Mouse (Mus musculus) limb, embryonic 14.5 days (tissue): Measurements from ENCODE around the gene Gm20388. TPM values are rescaled to one million over a fixed set of nuclear protein-coding genes. Genes with fewer than 3 reads are reported as not detected.

Experiments used
- ATAC-seq: fragments of 200-750 bp; cut with Nextera tagmentation; 2 replicates; pipeline ENCODE4 v1.8.0; 2017; ENCODE audit warnings: low read depth, moderate number of reproducible peaks, moderate TSS enrichment; ENCODE audit not compliant: low FRiP score
- DNase-seq: peaks from one replicate; pipeline ENCODE4 v3.0.0-alpha.2; 2015; ENCODE audit warnings: low spot score
- H3K27ac ChIP-seq: fragments of 300-500 bp; sonication (generic); replicated peaks from 2 replicates; pipeline ENCODE4 v1.5.1; 2014; ENCODE audit warnings: low read depth, mild to moderate bottlenecking, low read length, moderate library complexity, mixed read lengths
- H3K27me3 ChIP-seq: fragments of 300-500 bp; sonication (generic); 2 replicates; pipeline ENCODE4 v1.6.1; 2014; ENCODE audit warnings: low read length, mixed read lengths; ENCODE audit not compliant: control insufficient read depth, insufficient read depth
- H3K36me3 ChIP-seq: fragments of 300-500 bp; sonication (generic); 2 replicates; pipeline ENCODE4 v1.6.1; 2014; ENCODE audit warnings: mild to moderate bottlenecking, low read length, moderate library complexity, mixed read lengths; ENCODE audit not compliant: control insufficient read depth, insufficient read depth
- H3K4me1 ChIP-seq: fragments of 300-500 bp; sonication (generic); 2 replicates; pipeline ENCODE4 v1.6.1; 2014; ENCODE audit warnings: antibody characterized with exemption, low read length, mixed read lengths; ENCODE audit not compliant: control insufficient read depth, insufficient read depth
- H3K4me2 ChIP-seq: fragments of 300-500 bp; sonication (generic); replicated peaks from 2 replicates; pipeline ENCODE4 v1.6.1; 2014; ENCODE audit warnings: low read depth, mild to moderate bottlenecking, low read length, moderate library complexity; ENCODE audit not compliant: severe bottlenecking
- H3K4me3 ChIP-seq: fragments of 300-500 bp; sonication (generic); replicated peaks from 2 replicates; pipeline ENCODE4 v1.5.1; 2014; ENCODE audit warnings: low read length
- H3K9ac ChIP-seq: fragments of 300-500 bp; sonication (generic); 2 replicates; pipeline ENCODE4 v1.6.1; 2014; ENCODE audit warnings: mild to moderate bottlenecking, low read depth, low read length, moderate library complexity; ENCODE audit not compliant: severe bottlenecking
- H3K9me3 ChIP-seq: fragments of 300-500 bp; sonication (generic); 2 replicates; pipeline ENCODE4 v1.6.1; 2016; ENCODE audit warnings: low read length; ENCODE audit not compliant: control insufficient read depth
- POLR2A ChIP-seq: fragments of 200-500 bp; IDR thresholded peaks from 2 replicates; pipeline ENCODE4 v1.8.0; 2012; ENCODE audit warnings: inconsistent platforms, mild to moderate bottlenecking, moderate library complexity, borderline replicate concordance; ENCODE audit not compliant: insufficient read depth, insufficient read length; ENCODE audit errors: extremely low read depth
- WGBS: fragments of 180-500 bp; shearing (Covaris S2); extraction: QIAGEN DNeasy Blood & Tissue Kit; methylation state at CpG from one replicate; pipeline ENCODE4 v1.1.7; 2014; 5-methylcytosine and 5-hydroxymethylcytosine counted together
- polyA plus RNA-seq, 2 experiments: library from polyadenylated mRNA; depleted of rRNA in 1 of 2; stranded (reverse) in 1 of 2; unstranded in 1 of 2; fragments of >200 nt; fragmentation: Nextera tagmentation in 1 of 2; extraction: Ambion mirVana in 1 of 2; gene quantifications; 2 replicates each; pipeline versions ENCODE4 v1.2.1 to v1.2.3; 2012 to 2014

Gene Gm20388
- polyA plus RNA-seq, 2 experiments = 1.9 to 49.9 TPM

- Histone ChIP-seq H3K4me3 (no peak overlapping the region), H3K9me3 (no peaks in the 10 kb centered on the region), H3K27ac (no peak overlapping the region), H3K36me3 (no peaks in the 10 kb centered on the region), H3K9ac (no peak overlapping the region), H3K27me3 (no peaks in the 10 kb centered on the region), H3K4me1 (peaks cover 20% of the 10 kb centered on the region), H3K4me2 (no peak overlapping the region)
- no peak for DNase-seq
- 92% methylated on average over 2 of the region's 2 CpGs for WGBS
- no peak for ATAC-seq
- no peak for TF ChIP-seq POLR2A
Observed at GRCm38 (mm10) chr8:123718752-123719151, 3808.1 kb downstream of the Gm20388 start.

GRCm38 (mm10) chr8:123719280-123719679, 3808.6 kb downstream of the Gm20388 start:
- ATAC-seq = no peak

GRCm38 (mm10) chr8:123719811-123720210, 3809.2 kb downstream of the Gm20388 start:
- WGBS = 65% methylated on average over 5 of the region's 5 CpGs
- H3K4me3 ChIP-seq = no peak overlapping the region
- H3K4me2 ChIP-seq = no peak overlapping the region
- ATAC-seq = no peak
- no peaks in the 10 kb centered on the region for H3K36me3 ChIP-seq
- no peaks in the 10 kb centered on the region for H3K27me3 ChIP-seq
- no peak overlapping the region for H3K27ac ChIP-seq
- no peak for DNase-seq
- H3K9me3 ChIP-seq = no peaks in the 10 kb centered on the region
- H3K4me1 ChIP-seq = peaks cover 20% of the 10 kb centered on the region
- no peak for TF ChIP-seq POLR2A
- H3K9ac ChIP-seq = no peak overlapping the region

More at GRCm38 (mm10) chr8:123719280-123719679, 3808.6 kb downstream of the Gm20388 start:
- H3K9ac ChIP-seq = no peak overlapping the region
- WGBS = 84% methylated on average over 6 of the region's 6 CpGs
- no peak overlapping the region for H3K4me2 ChIP-seq
- TF ChIP-seq POLR2A = no peak
- no peak for DNase-seq
- peaks cover 20% of the 10 kb centered on the region for H3K4me1 ChIP-seq
- no peak overlapping the region for H3K4me3 ChIP-seq
- no peaks in the 10 kb centered on the region for H3K9me3 ChIP-seq
- H3K27ac ChIP-seq = no peak overlapping the region
- H3K27me3 ChIP-seq = no peaks in the 10 kb centered on the region
- H3K36me3 ChIP-seq = no peaks in the 10 kb centered on the region

DNA sequence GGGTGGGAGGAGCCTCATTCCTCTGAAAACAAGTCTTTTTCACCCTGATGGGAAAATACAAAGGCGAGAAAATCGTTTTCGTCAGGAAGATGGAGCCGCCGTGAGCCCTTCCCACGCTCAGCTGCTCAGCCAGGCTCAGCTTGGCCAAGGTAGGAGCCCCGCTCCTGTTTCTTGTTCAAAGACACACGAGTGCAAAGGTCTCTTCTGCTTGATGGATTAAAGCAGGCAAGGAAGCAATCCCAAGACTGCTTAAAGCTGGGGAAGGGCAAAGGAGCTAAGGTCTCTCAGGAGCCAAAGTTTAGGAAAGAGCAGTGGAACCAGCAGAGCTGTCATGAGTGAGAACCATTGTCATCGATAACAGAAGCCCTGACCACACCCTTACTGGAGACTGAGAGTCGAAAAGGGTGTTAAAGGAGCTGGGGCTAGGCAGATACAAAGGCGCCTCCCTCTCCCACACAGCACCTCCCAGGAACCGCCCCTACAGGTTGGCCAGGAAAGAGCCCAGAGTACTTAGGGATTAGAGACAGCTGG, 3809.9 kb downstream of the Gm20388 start:
- no peak overlapping the region for H3K4me3 ChIP-seq
- no peak overlapping the region for H3K4me2 ChIP-seq
- H3K27ac ChIP-seq = no peak overlapping the region
- TF ChIP-seq POLR2A = no peak
- ATAC-seq = no peak
- no peaks in the 10 kb centered on the region for H3K27me3 ChIP-seq
- H3K4me1 ChIP-seq = peaks cover 18% of the 10 kb centered on the region
- no peak overlapping the region for H3K9ac ChIP-seq
- no peaks in the 10 kb centered on the region for H3K9me3 ChIP-seq
- H3K36me3 ChIP-seq = no peaks in the 10 kb centered on the region
- no peak for DNase-seq
- WGBS = 25% methylated on average over 12 of the region's 12 CpGs

- TF ChIP-seq POLR2A = no peak
- H3K4me2 ChIP-seq = no peak overlapping the region
- H3K27me3 ChIP-seq = no peaks in the 10 kb centered on the region
- H3K4me1 ChIP-seq = 0 out of 2 replicates have a peak, but pooled peaks cover 5% of the 10 kb centered on the region
- no peak overlapping the region for H3K4me3 ChIP-seq
- H3K9me3 ChIP-seq = no peaks in the 10 kb centered on the region
- DNase-seq (no peak), ATAC-seq (no peak)
- H3K36me3 ChIP-seq = no peaks in the 10 kb centered on the region
- WGBS = 88% methylated on average over 5 of the region's 5 CpGs
- no peak overlapping the region for H3K9ac ChIP-seq
- no peak overlapping the region for H3K27ac ChIP-seq
Observed at GRCm38 (mm10) chr8:123722245-123722644, 3811.6 kb downstream of the Gm20388 start.

DNA sequence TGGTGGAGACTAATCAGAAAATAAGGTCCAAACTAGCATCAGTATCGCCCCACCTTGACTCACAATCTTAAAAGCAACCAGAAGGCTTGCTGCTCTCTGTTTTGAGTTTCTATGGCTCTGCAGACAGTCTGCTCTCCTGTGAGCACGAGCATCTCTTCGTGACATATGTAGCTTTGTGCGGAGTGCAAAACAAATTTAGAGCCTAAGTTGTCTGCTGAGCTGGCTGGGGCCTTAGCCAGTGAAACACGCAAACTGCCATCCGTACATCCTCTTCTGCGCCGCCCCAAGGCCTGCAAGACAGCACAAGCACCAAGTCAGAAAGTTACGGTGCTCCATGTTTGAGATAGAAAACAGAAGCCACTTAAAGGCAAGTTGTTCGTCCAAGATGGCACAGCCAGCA, 3814.1 kb downstream of the Gm20388 start:
- no peak overlapping the region for H3K4me2 ChIP-seq
- H3K36me3 ChIP-seq = no peaks in the 10 kb centered on the region
- no peak overlapping the region for H3K27ac ChIP-seq
- ATAC-seq (no peak), DNase-seq (no peak)
- H3K27me3 ChIP-seq = no peaks in the 10 kb centered on the region
- H3K4me3 ChIP-seq = no peak overlapping the region
- H3K9ac ChIP-seq = no peak overlapping the region
- WGBS = 86% methylated on average over 10 of the region's 10 CpGs
- no peak for TF ChIP-seq POLR2A
- no peaks in the 10 kb centered on the region for H3K9me3 ChIP-seq
- H3K4me1 ChIP-seq = peaks cover 15% of the 10 kb centered on the region
